Mouse (Mus musculus) embryonic stem cell, embryonic (primary cell): Measurements from ENCODE around the gene Ptprn2.

Experiments
- CTCF ChIA-PET, 4 experiments: fragments of 300-600 bp in 2 of 4; fragments of 350-600 bp in 2 of 4; sonication (Branson Sonifier 250); formaldehyde crosslinking; loops; one replicate each; lab custom pipeline; 2022; ENCODE audit warnings: inconsistent platforms in 2 of 4; lab: Charles Lee
- POLR2A ChIA-PET, 4 experiments: fragments of 300-600 bp in 2 of 4; fragments of 350-600 bp in 2 of 4; sonication (Branson Sonifier 250); formaldehyde crosslinking; loops; one replicate each; lab custom pipeline; 2022; ENCODE audit warnings: antibody characterized with exemption in 4 of 4, inconsistent platforms in 1 of 4; lab: Charles Lee

Gene Ptprn2

GRCm38 (mm10) chr12:117084702-117085409 lies 599.3 kb downstream of the Ptprn2 start:
- POLR2A ChIA-PET: interaction anchor here in 1 of 4 experiments (0.6 kb wide), 1 partner anchor 17 kb away, joined by 3 read pairs; no protein-coding TSS in a partner anchor
- CTCF ChIA-PET: no interaction called here

- POLR2A ChIA-PET: interaction anchor here in 1 of 4 experiments (0.6 kb wide), 1 partner anchor 805 kb away, joined by 3 read pairs; no protein-coding TSS in a partner anchor
- CTCF ChIA-PET: no interaction called here
These were observed 600.3 kb downstream of the Ptprn2 start for GRCm38 (mm10) chr12:117085661-117086335.

GRCm38 (mm10) chr12:117092345-117093107 lies 607.0 kb downstream of the Ptprn2 start:
- ChIA-PET POLR2A (no interaction called here), CTCF (interaction anchor here in 1 of 4 experiments (0.9 kb wide), 1 partner anchor 39 kb away, joined by 3 read pairs; no protein-coding TSS in a partner anchor)

- ChIA-PET POLR2A (interaction anchor here in 1 of 4 experiments (0.6 kb wide), 1 partner anchor 32 kb away, joined by 3 read pairs; no protein-coding TSS in a partner anchor), CTCF (interaction anchor here in 1 of 4 experiments (1.3 kb wide), 1 partner anchor 36 kb away, joined by 4 read pairs; no protein-coding TSS in a partner anchor)
These were observed 610.4 kb downstream of the Ptprn2 start for GRCm38 (mm10) chr12:117095941-117096340.

GRCm38 (mm10) chr12:117098295-117098694 lies 612.8 kb downstream of the Ptprn2 start:
- CTCF ChIA-PET: no interaction called here

GRCm38 (mm10) chr12:117106696-117107095 lies 621.2 kb downstream of the Ptprn2 start:
- ChIA-PET POLR2A (interaction anchor here in 1 of 4 experiments (1.0 kb wide), 1 partner anchor 112 kb away, joined by 3 read pairs; no protein-coding TSS in a partner anchor), CTCF (interaction anchor here in 1 of 4 experiments (0.6 kb wide), 1 partner anchor 1060 kb away, joined by 3 read pairs; no protein-coding TSS in a partner anchor)

More at GRCm38 (mm10) chr12:117098295-117098694, 612.8 kb downstream of the Ptprn2 start:
- POLR2A ChIA-PET: no interaction called here

- CTCF ChIA-PET: interaction anchor here in 2 of 4 experiments (0.6 kb wide), 2 partner anchors 82 to 1061 kb away, joined by 3 to 4 read pairs; no protein-coding TSS in a partner anchor
- POLR2A ChIA-PET: no interaction called here
These were observed 621.7 kb downstream of the Ptprn2 start for GRCm38 (mm10) chr12:117107143-117107616.

- ChIA-PET POLR2A (no interaction called here), CTCF (no interaction called here)
These were observed 629.8 kb downstream of the Ptprn2 start for GRCm38 (mm10) chr12:117115254-117115865.

- CTCF ChIA-PET: interaction anchor here in 1 of 4 experiments (0.6 kb wide), 1 partner anchor 102 kb away, joined by 5 read pairs; no protein-coding TSS in a partner anchor
- POLR2A ChIA-PET: interaction anchor here in 1 of 4 experiments (0.6 kb wide), 1 partner anchor 134 kb away, joined by 3 read pairs; no protein-coding TSS in a partner anchor
These were observed 641.6 kb downstream of the Ptprn2 start for GRCm38 (mm10) chr12:117127078-117127477.

GRCm38 (mm10) chr12:117127485-117127884 lies 642.0 kb downstream of the Ptprn2 start:
- ChIA-PET POLR2A (interaction anchor here in 1 of 4 experiments (0.6 kb wide), 1 partner anchor 134 kb away, joined by 3 read pairs; no protein-coding TSS in a partner anchor), CTCF (interaction anchor here in 1 of 4 experiments (0.6 kb wide), 1 partner anchor 103 kb away, joined by 5 read pairs; no protein-coding TSS in a partner anchor)

GRCm38 (mm10) chr12:117132095-117132494 lies 646.6 kb downstream of the Ptprn2 start:
- ChIA-PET POLR2A (interaction anchor here in 1 of 4 experiments (0.7 to 1.8 kb wide), 2 partner anchors 9 to 208 kb away, joined by 3 to 4 read pairs; no protein-coding TSS in a partner anchor), CTCF (interaction anchor here (0.5 to 1.2 kb wide), 17 partner anchors 9 to 472 kb away, joined by 3 to 9 read pairs (median 3); no protein-coding TSS in a partner anchor)

GRCm38 (mm10) chr12:117135205-117135604 lies 649.7 kb downstream of the Ptprn2 start:
- POLR2A ChIA-PET: interaction anchor here in 1 of 4 experiments (0.7 kb wide), 1 partner anchor 88 kb away, joined by 6 read pairs; no protein-coding TSS in a partner anchor

GRCm38 (mm10) chr12:117136472-117137010 lies 651.0 kb downstream of the Ptprn2 start:
- ChIA-PET CTCF (interaction anchor here in 1 of 4 experiments (0.7 kb wide), 1 partner anchor 182 kb away, joined by 3 read pairs; no protein-coding TSS in a partner anchor), POLR2A (no interaction called here)

More at GRCm38 (mm10) chr12:117135205-117135604, 649.7 kb downstream of the Ptprn2 start:
- CTCF ChIA-PET: no interaction called here

- ChIA-PET CTCF (interaction anchor here in 2 of 4 experiments (1.1 to 1.5 kb wide), 3 partner anchors 8 to 12 kb away, joined by 3 to 4 read pairs (median 3); no protein-coding TSS in a partner anchor), POLR2A (interaction anchor here in 1 of 4 experiments (0.6 to 1.0 kb wide), 2 partner anchors 9 to 56 kb away, joined by 3 to 4 read pairs; no protein-coding TSS in a partner anchor)
These were observed 655.4 kb downstream of the Ptprn2 start for GRCm38 (mm10) chr12:117140901-117141300.

- ChIA-PET POLR2A (interaction anchor here in 1 of 4 experiments (1.0 kb wide), 1 partner anchor 10 kb away, joined by 4 read pairs; no protein-coding TSS in a partner anchor), CTCF (interaction anchor here in 2 of 4 experiments (1.1 to 1.5 kb wide), 3 partner anchors 9 to 12 kb away, joined by 3 to 4 read pairs (median 3); no protein-coding TSS in a partner anchor)
These were observed 655.9 kb downstream of the Ptprn2 start for GRCm38 (mm10) chr12:117141394-117141793.

- CTCF ChIA-PET: interaction anchor here in 1 of 4 experiments (0.6 kb wide), 1 partner anchor 112 kb away, joined by 4 read pairs; no protein-coding TSS in a partner anchor
- POLR2A ChIA-PET: interaction anchor here in 2 of 4 experiments (0.6 kb wide), 2 partner anchors 32 to 157 kb away, joined by 3 to 4 read pairs; no protein-coding TSS in a partner anchor
These were observed 663.7 kb downstream of the Ptprn2 start for GRCm38 (mm10) chr12:117149176-117149575.
